Mouse (Mus musculus) erythroblast, adult 5-6 weeks (primary cell): ENCODE measurements around the gene Creb3. TPM values are rescaled to one million over a fixed set of nuclear protein-coding genes. Genes with fewer than 3 reads are reported as not detected.
"Not testable (repeated sequence)": the region's sequence is repeated elsewhere in the genome, so short reads cannot be mapped to it uniquely, and the experiment has no call there.

ENCODE experiments used
- ATAC-seq: replicated peaks from 2 replicates; pipeline ENCODE4 v1.8.0; 2016; ENCODE audit warnings: moderate number of reproducible peaks, mild to moderate bottlenecking, moderate TSS enrichment, inconsistent platforms; ENCODE audit not compliant: poor library complexity, low FRiP score, severe bottlenecking
- total RNA-seq, 2 experiments: library from RNA; stranded (forward) in 1 of 2; stranded (reverse) in 1 of 2; fragments of 150-400 nt in 1 of 2; fragments of 200-764, 138-1000 nt in 1 of 2; gene quantifications; 2 replicates each; pipeline versions ENCODE4 v1.2.3 to v1.2.4; 2015 to 2017; ENCODE audit warnings: low replicate concordance in 2 of 2

Gene Creb3
- total RNA-seq, 2 experiments from 2014 or later: 1.7 to 35.8 TPM

- ATAC-seq: no peak
Observed at GRCm38 (mm10) chr4:43579731-43580130, 17.6 kb downstream of the Creb3 start.

GRCm38 (mm10) chr4:43580721-43581120 is 18.6 kb downstream of the Creb3 start:
- ATAC-seq: no peak

GRCm38 (mm10) chr4:43581381-43581780 is 19.2 kb downstream of the Creb3 start:
- ATAC-seq: no peak

- no peak for ATAC-seq
Observed at GRCm38 (mm10) chr4:43582241-43582640, 20.1 kb downstream of the Creb3 start.

GRCm38 (mm10) chr4:43583421-43583820 is 21.3 kb downstream of the Creb3 start:
- no peak for ATAC-seq

GRCm38 (mm10) chr4:43584444-43585416 is 22.6 kb downstream of the Creb3 start, which contains the start of gene Msmp:
TSS of gene Msmp (minus strand) at chr4:43584494.
- no peak for ATAC-seq

GRCm38 (mm10) chr4:43585682-43586081 is 23.6 kb downstream of the Creb3 start:
- ATAC-seq: no peak

GRCm38 (mm10) chr4:43586411-43586810 is 24.3 kb downstream of the Creb3 start:
- no peak for ATAC-seq

- 0 out of 2 replicates have a peak, but pooled peaks have one; percentile 22 for ATAC-seq
Observed at GRCm38 (mm10) chr4:43587681-43588080, 25.5 kb downstream of the Creb3 start.

- ATAC-seq: no peak
Observed at GRCm38 (mm10) chr4:43591543-43591942, 29.4 kb downstream of the Creb3 start.

- no peak for ATAC-seq
Observed at GRCm38 (mm10) chr4:43591961-43592360, 29.8 kb downstream of the Creb3 start.

- no peak for ATAC-seq
Observed at GRCm38 (mm10) chr4:43593453-43593852, 31.3 kb downstream of the Creb3 start.

- ATAC-seq: not testable (repeated sequence)
Observed at GRCm38 (mm10) chr4:43596597-43596996, 34.5 kb downstream of the Creb3 start.

GRCm38 (mm10) chr4:43598200-43598599 is 36.1 kb downstream of the Creb3 start:
- peak; percentile 84 for ATAC-seq

GRCm38 (mm10) chr4:43598650-43599380 is 36.7 kb downstream of the Creb3 start:
- ATAC-seq: peak; percentile 51

- no peak for ATAC-seq
Observed at GRCm38 (mm10) chr4:43600195-43600934, 38.2 kb downstream of the Creb3 start.

- no peak for ATAC-seq
Observed at GRCm38 (mm10) chr4:43604099-43604498, 42.0 kb downstream of the Creb3 start.

- peak; percentile 96 for ATAC-seq
Observed at GRCm38 (mm10) chr4:43604751-43605685, 42.9 kb downstream of the Creb3 start.

- peak; percentile 57; the same call in 1 of the 2 replicates for ATAC-seq
Observed at GRCm38 (mm10) chr4:43612534-43612933, 50.4 kb downstream of the Creb3 start.
